Mouse (Mus musculus): Measurements from ENCODE around the gene Ttll5. TPM values are rescaled to one million over a fixed set of nuclear protein-coding genes. Genes with fewer than 3 reads are reported as not detected.

The Ttll5 gene
- polyA plus RNA-seq, 1 experiment = 230 TPM

- TF ChIP-seq CTCF (IDR thresholded peaks at IDR 0.05; ENCODE audit: control insufficient read depth, insufficient read depth, insufficient replicate concordance, low read depth, low read length) (no peak), POLR2A (IDR thresholded peaks at IDR 0.05; ENCODE audit: control insufficient read depth, low read depth, low read length) (no peak)
- Histone ChIP-seq H3K27me3 (ENCODE audit: control insufficient read depth, insufficient read depth, low read length) (no peaks in the 10 kb centered on the region), H3K27ac (ENCODE audit: control insufficient read depth, insufficient read depth, low read depth, low read length) (no peak overlapping the region), H3K36me3 (ENCODE audit: control insufficient read depth, insufficient read depth, low read length) (peaks cover 4% of the 10 kb centered on the region), H3K4me3 (ENCODE audit: control insufficient read depth, low read depth, low read length) (no peak overlapping the region), H3K4me1 (ENCODE audit: control insufficient read depth, insufficient read depth, low read length) (no peaks in the 10 kb centered on the region)
Measured at GRCm38 (mm10) chr12:85837765-85838164, 13.3 kb downstream of the Ttll5 start.

GRCm38 (mm10) chr12:85839371-85840000 is 15.0 kb downstream of the Ttll5 start:
- no peaks in the 10 kb centered on the region for H3K27me3 ChIP-seq (ENCODE audit: control insufficient read depth, insufficient read depth, low read length)
- H3K36me3 ChIP-seq (ENCODE audit: control insufficient read depth, insufficient read depth, low read length) = peaks cover 7% of the 10 kb centered on the region
- H3K4me1 ChIP-seq (ENCODE audit: control insufficient read depth, insufficient read depth, low read length) = no peaks in the 10 kb centered on the region
- H3K27ac ChIP-seq (ENCODE audit: control insufficient read depth, insufficient read depth, low read depth, low read length) = no peak overlapping the region
- TF ChIP-seq POLR2A (IDR thresholded peaks at IDR 0.05; ENCODE audit: control insufficient read depth, low read depth, low read length) = no peak
- no peak overlapping the region for H3K4me3 ChIP-seq (ENCODE audit: control insufficient read depth, low read depth, low read length)

GRCm38 (mm10) chr12:85848164-85848958 is 23.9 kb downstream of the Ttll5 start:
- Histone ChIP-seq H3K27ac (ENCODE audit: control insufficient read depth, insufficient read depth, low read depth, low read length) (no peak overlapping the region), H3K27me3 (ENCODE audit: control insufficient read depth, insufficient read depth, low read length) (no peaks in the 10 kb centered on the region), H3K4me3 (ENCODE audit: control insufficient read depth, low read depth, low read length) (no peak overlapping the region), H3K4me1 (ENCODE audit: control insufficient read depth, insufficient read depth, low read length) (no peaks in the 10 kb centered on the region), H3K36me3 (ENCODE audit: control insufficient read depth, insufficient read depth, low read length) (peaks cover 4% of the 10 kb centered on the region)
- TF ChIP-seq POLR2A (IDR thresholded peaks at IDR 0.05; ENCODE audit: control insufficient read depth, low read depth, low read length) = no peak
- TF ChIP-seq CTCF (IDR thresholded peaks at IDR 0.05; ENCODE audit: control insufficient read depth, insufficient read depth, insufficient replicate concordance, low read depth, low read length) = peak; percentile 60; the same call in 1 of the 2 replicates

- Histone ChIP-seq H3K4me1 (ENCODE audit: control insufficient read depth, insufficient read depth, low read length) (no peaks in the 10 kb centered on the region), H3K27me3 (ENCODE audit: control insufficient read depth, insufficient read depth, low read length) (no peaks in the 10 kb centered on the region), H3K4me3 (ENCODE audit: control insufficient read depth, low read depth, low read length) (no peak overlapping the region), H3K36me3 (ENCODE audit: control insufficient read depth, insufficient read depth, low read length) (peaks cover 1% of the 10 kb centered on the region; the same call in 1 of the 2 replicates), H3K27ac (ENCODE audit: control insufficient read depth, insufficient read depth, low read depth, low read length) (no peak overlapping the region)
- TF ChIP-seq CTCF (IDR thresholded peaks at IDR 0.05; ENCODE audit: control insufficient read depth, insufficient read depth, insufficient replicate concordance, low read depth, low read length) (no peak), POLR2A (IDR thresholded peaks at IDR 0.05; ENCODE audit: control insufficient read depth, low read depth, low read length) (no peak)
Measured at GRCm38 (mm10) chr12:85850661-85851060, 26.2 kb downstream of the Ttll5 start.

- peaks cover 1% of the 10 kb centered on the region; the same call in 1 of the 2 replicates for H3K36me3 ChIP-seq (ENCODE audit: control insufficient read depth, insufficient read depth, low read length)
- H3K27me3 ChIP-seq (ENCODE audit: control insufficient read depth, insufficient read depth, low read length) = no peaks in the 10 kb centered on the region
- no peaks in the 10 kb centered on the region for H3K4me1 ChIP-seq (ENCODE audit: control insufficient read depth, insufficient read depth, low read length)
- H3K4me3 ChIP-seq (ENCODE audit: control insufficient read depth, low read depth, low read length) = no peak overlapping the region
- H3K27ac ChIP-seq (ENCODE audit: control insufficient read depth, insufficient read depth, low read depth, low read length) = no peak overlapping the region
- no peak for TF ChIP-seq POLR2A (IDR thresholded peaks at IDR 0.05; ENCODE audit: control insufficient read depth, low read depth, low read length)
- TF ChIP-seq CTCF (IDR thresholded peaks at IDR 0.05; ENCODE audit: control insufficient read depth, insufficient read depth, insufficient replicate concordance, low read depth, low read length) = no peak
Measured at GRCm38 (mm10) chr12:85853836-85854235, 29.4 kb downstream of the Ttll5 start.

GRCm38 (mm10) chr12:85854271-85854670 is 29.8 kb downstream of the Ttll5 start:
- H3K27ac ChIP-seq (ENCODE audit: control insufficient read depth, insufficient read depth, low read depth, low read length) = no peak overlapping the region
- H3K4me3 ChIP-seq (ENCODE audit: control insufficient read depth, low read depth, low read length) = no peak overlapping the region
- no peaks in the 10 kb centered on the region for H3K27me3 ChIP-seq (ENCODE audit: control insufficient read depth, insufficient read depth, low read length)
- peaks cover 1% of the 10 kb centered on the region; the same call in 1 of the 2 replicates for H3K36me3 ChIP-seq (ENCODE audit: control insufficient read depth, insufficient read depth, low read length)
- no peaks in the 10 kb centered on the region for H3K4me1 ChIP-seq (ENCODE audit: control insufficient read depth, insufficient read depth, low read length)
- TF ChIP-seq CTCF (IDR thresholded peaks at IDR 0.05; ENCODE audit: control insufficient read depth, insufficient read depth, insufficient replicate concordance, low read depth, low read length) = no peak
- no peak for TF ChIP-seq POLR2A (IDR thresholded peaks at IDR 0.05; ENCODE audit: control insufficient read depth, low read depth, low read length)

- no peak overlapping the region for H3K4me3 ChIP-seq (ENCODE audit: control insufficient read depth, low read depth, low read length)
- no peak overlapping the region for H3K27ac ChIP-seq (ENCODE audit: control insufficient read depth, insufficient read depth, low read depth, low read length)
- H3K27me3 ChIP-seq (ENCODE audit: control insufficient read depth, insufficient read depth, low read length) = no peaks in the 10 kb centered on the region
- H3K4me1 ChIP-seq (ENCODE audit: control insufficient read depth, insufficient read depth, low read length) = no peaks in the 10 kb centered on the region
- TF ChIP-seq POLR2A (IDR thresholded peaks at IDR 0.05; ENCODE audit: control insufficient read depth, low read depth, low read length) = no peak
- no peak for TF ChIP-seq CTCF (IDR thresholded peaks at IDR 0.05; ENCODE audit: control insufficient read depth, insufficient read depth, insufficient replicate concordance, low read depth, low read length)
- H3K36me3 ChIP-seq (ENCODE audit: control insufficient read depth, insufficient read depth, low read length) = peaks cover 1% of the 10 kb centered on the region; the same call in 1 of the 2 replicates
Measured at GRCm38 (mm10) chr12:85857300-85857699, 32.8 kb downstream of the Ttll5 start.
